Mouse (Mus musculus): ENCODE measurements at regions not wholly inside any gene's neighbourhood (a gene's known extent, or its start where the extent isn't known, plus 50 kb on each side); places are given as distances from the start of the nearest gene placed in this dataset.

DNA sequence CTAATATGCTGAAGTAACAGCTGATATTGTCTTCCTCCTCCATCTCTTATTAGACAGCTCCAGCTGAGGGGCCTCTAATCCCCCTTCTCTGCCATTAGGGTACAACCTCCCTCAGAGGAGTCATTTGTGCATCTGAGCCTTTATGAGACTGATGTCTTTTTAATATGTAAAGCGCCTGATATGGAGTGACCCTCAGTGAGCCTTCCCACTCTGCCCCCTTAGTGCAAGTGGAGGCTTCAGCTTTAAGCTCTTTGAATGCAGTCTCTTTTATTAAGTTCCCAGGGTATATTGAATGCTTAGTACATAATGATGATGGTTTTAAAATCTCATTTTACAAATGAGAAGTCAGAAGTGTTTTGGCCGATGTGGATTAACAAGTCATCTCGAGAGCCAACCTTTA, 191.5 kb downstream of the Otol1 start:
- TF ChIP-seq POLR2A (IDR thresholded peaks at IDR 0.05; ENCODE audit: borderline replicate concordance, control insufficient read depth, low read depth, low read length) (no peak), CTCF (IDR thresholded peaks at IDR 0.05; ENCODE audit: control insufficient read depth, insufficient read depth, low read length) (no peak)
